In the genomic region with DNA sequence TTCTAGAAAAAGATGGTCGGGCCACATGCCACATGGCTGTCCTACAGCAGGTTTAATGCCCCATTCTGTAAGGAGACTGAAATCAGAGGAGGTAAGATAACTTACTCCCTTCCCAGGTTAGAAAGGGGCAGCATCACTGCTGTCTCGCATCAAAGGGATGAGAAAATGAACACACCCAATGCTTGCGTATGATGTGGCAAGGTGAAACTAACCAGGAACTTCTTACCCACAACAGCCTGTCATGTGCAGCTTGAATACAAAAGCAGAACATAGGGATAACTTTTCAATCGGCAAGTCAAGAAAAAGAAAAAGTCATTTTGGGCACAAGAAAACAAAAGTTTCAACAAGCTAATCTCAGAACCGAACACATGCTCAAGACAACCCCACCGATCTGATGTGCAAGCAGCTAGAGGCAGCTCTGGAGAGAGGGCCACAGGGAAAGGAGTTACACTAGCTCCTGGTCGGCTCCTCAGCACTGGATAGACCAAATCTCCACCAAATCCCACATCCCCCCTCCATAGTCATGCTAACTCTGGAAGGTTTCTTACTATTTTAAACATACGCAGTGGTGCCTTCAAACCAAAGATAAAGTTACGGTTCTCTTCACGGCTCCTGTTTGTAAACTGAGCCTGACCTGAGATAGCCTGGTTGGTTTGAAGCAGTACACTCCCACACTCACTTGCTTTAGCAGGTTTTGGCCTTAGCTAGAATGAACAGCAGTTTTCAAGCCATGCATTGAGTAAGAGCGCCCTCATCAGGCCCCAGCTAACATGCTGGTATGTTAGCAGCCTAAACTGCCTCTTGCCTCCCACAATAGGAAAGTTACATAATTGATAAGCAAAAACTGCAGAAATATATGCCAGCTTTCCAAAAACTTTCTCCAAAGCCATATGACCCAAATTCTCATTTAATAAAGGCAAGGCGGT, we compare ENCODE assay signal across 8 mouse cellular contexts. TPM values are rescaled to one million over a fixed set of nuclear protein-coding genes. Genes with fewer than 3 reads are reported as not detected.
DNase-seq lines count a peak whose midpoint lies in the region; ATAC-seq and TF ChIP-seq lines count a peak whose summit lies in the region.

No protein-coding gene starts in this region.

- no peaks in the 10 kb centered on the region for H3K9me3 ChIP-seq in midbrain, embryonic 11.5 days (ENCODE audit: control insufficient read depth, low read length)

- WGBS in midbrain, embryonic 11.5 days = 68% methylated on average over 12 of the region's 12 CpGs
- WGBS in thymus, adult 2 months = 80% methylated on average over 12 of the region's 12 CpGs

- TF ChIP-seq CTCF in thymus, adult 2 months (IDR thresholded peaks at IDR 0.05; ENCODE audit: borderline replicate concordance, control insufficient read depth, extremely low read depth, insufficient read depth, low read length, poor library complexity) = no peak

- no peak overlapping the region for H3K27ac ChIP-seq in midbrain, embryonic 11.5 days (ENCODE audit: low read depth, low read length)
- H3K27ac ChIP-seq in thymus, adult 2 months (ENCODE audit: control insufficient read depth, insufficient read depth, low read length) = no peak overlapping the region

- H3K4me3 ChIP-seq in midbrain, embryonic 11.5 days (ENCODE audit: low read depth, low read length) = no peak overlapping the region
- H3K4me3 ChIP-seq in thymus, adult 2 months (ENCODE audit: control insufficient read depth, insufficient read depth, low read length) = no peak overlapping the region

- DNase-seq in CD8-positive naive resting alpha-beta T cell, adult 2 months (ENCODE audit: low read depth in 2 of 2, low spot score in 2 of 2) = peak; percentile 3 to 24
- DNase-seq in NIH3T3 (ENCODE audit: low read depth) = peak; percentile 49
- peak; percentile 84 for DNase-seq in embryo, embryonic 10.5 days (ENCODE audit: low spot score)
- peak; percentile 62 for DNase-seq in heart, postnatal 4 days
- DNase-seq in left cerebral cortex, adult 11 months (ENCODE audit: low spot score) = peak; percentile 79
- peak; percentile 91 for DNase-seq in midbrain, embryonic 11.5 days (ENCODE audit: low spot score, missing footprints)
- peak; percentile 65 for DNase-seq in thymus, adult 2 months

- H3K4me2 ChIP-seq in midbrain, embryonic 11.5 days = no peak overlapping the region

- no peak for TF ChIP-seq POLR2A in thymus, adult 2 months (IDR thresholded peaks at IDR 0.05; ENCODE audit: control insufficient read depth, extremely low read depth, insufficient read depth, low read length, poor library complexity)

- no peak overlapping the region for H3K9ac ChIP-seq in midbrain, embryonic 11.5 days (ENCODE audit: low read length)

- ATAC-seq in midbrain, embryonic 11.5 days (ENCODE audit: low FRiP score) = no peak
- no peak for ATAC-seq in erythroblast, adult 5-6 weeks (replicated peaks; ENCODE audit: low FRiP score, poor library complexity, severe bottlenecking)

- no peaks in the 10 kb centered on the region for H3K36me3 ChIP-seq in midbrain, embryonic 11.5 days (ENCODE audit: control insufficient read depth, insufficient read depth, low read length)
- no peaks in the 10 kb centered on the region for H3K36me3 ChIP-seq in thymus, adult 2 months (ENCODE audit: control insufficient read depth, insufficient read depth, low read length)

- H3K27me3 ChIP-seq in midbrain, embryonic 11.5 days (ENCODE audit: control insufficient read depth, insufficient read depth, low read length) = no peaks in the 10 kb centered on the region
- no peaks in the 10 kb centered on the region for H3K27me3 ChIP-seq in thymus, adult 2 months (ENCODE audit: control insufficient read depth, insufficient read depth, low read length)

- H3K4me1 ChIP-seq in midbrain, embryonic 11.5 days (ENCODE audit: control insufficient read depth, insufficient read depth, low read length) = no peaks in the 10 kb centered on the region
- H3K4me1 ChIP-seq in thymus, adult 2 months (replicated peaks; ENCODE audit: control insufficient read depth, insufficient read depth, low read length) = no peaks in the 10 kb centered on the region

RNA-seq across cellular contexts. Expression of a gene that starts 14.3 kb away (rescaled TPM):
- total RNA-seq in heart, postnatal 4 days (2021) = under 1 TPM in 1 of 2 experiments, not detected in 1; 0.56 TPM
- polyA plus RNA-seq in midbrain, embryonic 11.5 days (2014; fragmentation: Nextera tagmentation; extraction: Ambion mirVana) = not detected in 2 replicates
- polyA plus RNA-seq in thymus, adult 2 months (2012; rRNA removed) = not detected in 2 replicates
- total RNA-seq in erythroblast, adult 5-6 weeks (2015; ENCODE audit: low replicate concordance) = not detected in 2 replicates
- total RNA-seq in erythroblast, adult 5-6 weeks (2017; ENCODE audit: low replicate concordance) = not detected in 2 replicates

Comparison
In these comparisons a context has a peak if more than half of its experiments do, and no peak if none do; other contexts are left out.
1. DNase-seq: peak in every context shown above with its lines; median percentile 91 in midbrain, embryonic 11.5 days; 84 in embryo, embryonic 10.5 days; 79 in left cerebral cortex, adult 11 months; 65 in thymus, adult 2 months; 62 in heart, postnatal 4 days; 49 in NIH3T3; 14 in CD8-positive naive resting alpha-beta T cell, adult 2 months.